Mouse (Mus musculus): ENCODE measurements at regions not wholly inside any gene's neighbourhood (a gene's known extent, or its start where the extent isn't known, plus 50 kb on each side); places are given as distances from the start of the nearest gene placed in this dataset.
"Not testable (repeated sequence)": the region's sequence is repeated elsewhere in the genome, so short reads cannot be mapped to it uniquely, and the experiment has no call there.

DNA sequence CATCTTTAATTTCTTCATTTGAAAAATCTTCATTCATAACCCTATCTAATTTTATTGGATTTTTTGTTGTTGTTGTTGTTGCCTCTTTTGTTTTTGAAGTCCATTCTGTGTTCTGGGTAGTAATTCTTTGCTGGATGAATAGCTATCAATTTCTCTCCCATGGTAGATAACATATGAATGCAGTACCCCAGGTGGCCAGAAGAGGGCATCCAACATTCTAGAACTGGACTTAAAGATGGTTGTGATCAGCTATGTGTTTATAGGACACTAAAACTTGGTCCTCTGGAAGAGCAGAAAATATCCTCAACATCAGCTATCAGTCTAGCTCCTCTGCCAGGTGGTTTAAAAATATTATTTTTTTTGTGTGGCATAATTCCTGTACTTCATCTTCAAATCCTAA lies 73.0 kb downstream of the Prl2c3 start:
- DNase-seq (ENCODE audit: low read depth, low spot score), result peak; percentile 3

DNA sequence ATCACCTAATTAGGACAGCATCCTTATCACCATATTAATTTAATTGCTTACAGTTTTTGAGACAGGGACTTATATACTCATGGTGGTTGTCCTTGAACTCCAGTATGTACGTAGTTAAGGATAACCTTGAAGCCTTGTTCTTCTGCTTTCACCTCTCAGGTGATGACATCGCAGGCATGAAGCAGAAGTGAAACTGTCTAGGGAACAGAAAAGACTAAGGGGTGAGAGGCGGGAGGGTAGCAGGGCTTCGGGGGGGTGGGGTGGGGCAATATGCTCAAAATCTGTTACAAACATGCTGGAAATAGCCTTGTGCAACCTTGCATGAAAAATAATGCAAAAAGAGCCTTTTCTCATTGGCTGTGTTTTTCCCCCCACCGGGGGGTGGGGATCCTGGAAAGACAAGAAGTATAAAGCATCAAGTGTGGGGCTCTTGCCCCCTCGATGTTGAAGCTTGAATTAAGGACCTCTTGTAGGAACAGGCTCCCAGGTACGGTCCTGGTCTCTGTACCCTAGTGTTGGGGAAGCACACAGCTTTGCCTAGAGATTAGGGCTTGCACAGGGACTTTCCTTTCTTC lies 81.8 kb downstream of the Prl2c3 start:
- not testable (repeated sequence) for DNase-seq (ENCODE audit: low read depth, low spot score)

DNA sequence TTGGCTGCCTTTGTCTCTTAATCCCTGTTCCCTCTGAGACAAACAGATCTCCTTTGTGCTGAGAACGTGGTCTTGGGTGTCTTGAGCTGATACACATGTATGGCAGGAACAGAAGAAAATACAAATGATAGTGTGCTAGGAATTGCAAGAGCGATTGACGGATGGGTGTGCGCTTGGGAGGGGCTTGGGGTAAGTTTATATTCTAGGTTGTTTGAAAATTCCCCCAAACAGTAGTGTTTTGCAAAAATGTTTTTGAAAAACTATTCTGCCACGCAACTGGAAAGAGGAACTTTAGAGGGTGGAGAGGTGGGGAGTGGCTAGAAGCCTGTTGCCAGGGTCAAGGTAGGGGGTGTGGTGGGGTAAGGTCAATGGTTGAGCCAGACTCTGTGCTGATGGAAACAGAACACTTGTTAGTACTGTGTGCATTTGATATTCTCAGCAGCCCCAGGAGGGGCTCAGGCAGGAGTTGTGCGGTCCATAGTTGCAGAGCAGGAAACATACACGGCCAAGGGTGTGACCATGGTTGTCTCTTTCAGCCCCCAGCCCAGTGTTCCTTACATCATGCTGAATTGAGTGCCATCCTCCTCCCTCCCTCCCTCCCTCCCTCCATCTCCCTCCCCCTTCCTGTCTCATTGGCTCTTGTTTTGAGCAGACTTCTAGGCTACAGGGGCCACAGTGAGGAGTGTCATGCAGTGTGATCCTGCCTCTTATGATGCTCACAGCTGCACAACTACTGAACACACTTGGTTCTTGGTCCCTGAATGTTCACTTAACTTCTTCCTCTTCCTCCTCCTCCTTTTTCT lies 88.2 kb downstream of the Prl2c3 start:
- no peak for DNase-seq (ENCODE audit: low read depth, low spot score)

DNA sequence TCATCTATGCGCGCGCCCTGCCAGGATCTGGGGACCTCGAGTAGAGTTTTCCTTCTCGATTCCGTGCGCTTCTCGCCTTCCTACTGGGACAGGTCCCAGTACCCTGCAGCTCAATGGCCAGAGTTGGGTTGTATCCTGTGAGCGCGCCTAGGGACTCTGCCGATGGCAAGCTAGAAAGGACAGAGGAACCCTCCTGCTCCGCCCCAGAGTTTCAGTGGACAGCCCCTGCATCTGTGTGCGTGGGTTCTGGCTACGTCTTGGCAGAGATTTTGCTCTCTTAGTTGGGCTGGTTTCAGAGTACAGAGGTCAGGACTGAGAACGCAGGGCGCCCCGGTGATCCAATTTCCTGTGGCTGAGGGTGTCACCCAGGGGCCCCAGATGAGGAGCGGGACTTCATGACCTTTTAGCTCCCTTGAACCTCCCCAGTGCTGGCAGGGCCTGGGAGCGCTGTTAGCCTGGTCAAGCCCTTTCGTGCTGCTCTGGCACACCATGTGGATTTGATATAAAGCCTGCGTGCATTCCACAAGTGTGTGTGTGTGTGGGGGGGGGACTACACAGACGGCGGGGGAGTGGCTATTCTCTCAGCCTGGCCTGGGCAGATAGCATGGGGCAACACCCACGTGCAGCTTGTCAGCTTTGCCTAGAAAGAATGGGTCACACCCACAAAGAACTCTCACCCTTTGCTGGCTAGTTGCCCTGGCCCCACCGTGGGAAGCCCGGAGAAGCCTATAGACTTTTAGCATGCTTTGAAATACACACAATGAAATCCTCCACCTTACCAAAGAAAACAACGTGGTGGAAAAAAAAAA lies 96.9 kb downstream of the Prl2c3 start:
- DNase-seq (ENCODE audit: low read depth, low spot score), result not testable (repeated sequence)

DNA sequence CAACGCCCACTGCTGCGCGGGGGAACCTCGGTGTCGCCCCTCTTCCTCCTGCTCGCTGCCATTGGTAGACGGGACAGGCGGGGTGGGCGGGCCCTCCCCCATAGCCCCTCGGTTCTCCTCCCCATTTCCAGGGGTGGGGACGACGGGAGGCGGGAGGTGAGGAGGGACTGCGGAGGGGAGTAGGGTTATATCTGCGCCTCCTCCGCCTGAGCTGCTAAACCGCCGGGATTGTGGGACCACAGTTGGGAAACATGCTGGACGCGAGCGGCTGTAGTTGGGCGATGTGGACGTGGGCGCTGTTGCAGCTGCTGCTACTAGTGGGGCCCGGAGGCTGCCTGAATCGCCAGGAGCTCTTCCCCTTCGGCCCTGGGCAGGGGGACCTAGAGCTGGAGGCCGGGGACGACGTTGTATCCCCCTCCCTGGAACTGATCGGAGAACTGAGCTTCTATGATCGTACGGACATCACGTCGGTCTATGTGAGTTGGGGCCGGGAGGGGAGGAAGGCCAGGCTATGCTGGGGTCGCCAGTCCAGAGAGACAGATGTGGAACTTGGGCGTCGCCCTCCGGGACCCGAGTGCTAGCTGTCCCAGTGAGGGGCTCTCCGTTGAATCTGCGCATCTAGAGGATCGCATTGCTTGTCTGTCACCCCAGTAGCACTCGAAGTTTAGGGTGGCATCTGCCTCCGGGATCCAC lies 97.6 kb downstream of the Prl2c3 start:
- DNase-seq (ENCODE audit: low read depth, low spot score), result not testable (repeated sequence)

DNA sequence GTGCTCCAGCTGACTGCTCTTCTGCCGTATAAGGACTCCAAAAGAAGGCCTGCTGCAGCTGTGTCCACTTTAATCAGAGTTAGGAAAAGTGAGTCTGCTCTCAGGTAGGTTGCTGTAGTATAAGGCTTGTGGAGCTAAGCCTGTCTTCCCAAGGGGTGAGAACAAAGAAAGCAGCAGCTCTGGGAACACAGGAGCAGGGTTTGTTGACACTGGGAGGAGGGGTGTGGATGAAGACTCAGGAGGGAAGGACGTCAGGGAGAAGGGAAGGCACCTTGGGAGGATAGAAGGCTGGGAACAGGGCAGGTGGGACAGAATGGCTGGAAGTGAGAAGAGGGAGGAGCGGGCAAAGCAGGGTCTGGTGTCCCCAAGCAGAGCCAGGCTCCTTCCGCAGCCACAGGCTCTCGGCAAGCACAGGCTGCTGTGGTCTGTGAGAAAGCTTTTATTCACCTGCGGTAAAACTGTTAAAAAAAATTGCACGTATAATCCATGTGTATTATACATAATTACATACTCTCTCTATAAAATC lies 106.2 kb downstream of the Prl2c3 start:
- DNase-seq (ENCODE audit: low read depth, low spot score), result not testable (repeated sequence)

DNA sequence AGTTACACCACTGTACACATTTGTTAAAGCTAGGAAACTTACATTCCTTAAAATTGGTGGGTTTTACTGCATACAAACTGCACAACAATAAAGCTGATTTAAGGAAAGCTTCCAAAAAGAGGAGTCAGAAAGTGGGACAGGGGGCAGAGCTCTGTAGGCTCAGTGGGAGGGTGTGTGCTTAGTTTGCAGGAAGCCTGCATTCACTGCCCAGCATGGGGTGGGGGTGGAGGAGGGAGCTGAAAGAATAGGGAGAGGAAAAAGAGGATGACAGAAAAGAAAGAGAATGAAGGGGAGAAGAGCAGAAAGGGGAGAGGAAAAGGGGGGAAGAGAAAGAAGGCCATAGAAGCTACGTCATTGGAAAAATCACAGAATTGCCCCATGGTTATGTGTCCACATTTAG lies 111.1 kb downstream of the Prl2c3 start:
- DNase-seq (ENCODE audit: low read depth, low spot score), result not testable (repeated sequence)

DNA sequence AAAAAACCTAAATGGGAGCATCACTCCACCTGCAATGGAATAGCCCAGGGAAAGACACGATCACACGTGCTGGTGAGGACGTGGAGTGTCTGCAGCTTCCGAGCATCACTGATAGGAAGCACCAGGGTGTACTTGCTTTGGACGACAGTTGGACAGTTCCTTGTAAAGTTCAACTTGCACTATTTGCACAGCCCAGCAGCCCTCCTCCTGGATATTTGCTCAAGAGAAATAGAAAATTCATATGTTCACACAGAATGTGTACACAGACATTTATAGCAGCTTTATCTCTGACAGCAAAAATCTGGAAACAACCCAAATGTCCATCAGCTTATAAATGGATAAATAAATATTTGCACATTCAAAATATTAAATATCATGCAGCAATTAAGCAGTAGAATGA lies 111.7 kb downstream of the Prl2c3 start:
- DNase-seq (ENCODE audit: low read depth, low spot score), result not testable (repeated sequence)

DNA sequence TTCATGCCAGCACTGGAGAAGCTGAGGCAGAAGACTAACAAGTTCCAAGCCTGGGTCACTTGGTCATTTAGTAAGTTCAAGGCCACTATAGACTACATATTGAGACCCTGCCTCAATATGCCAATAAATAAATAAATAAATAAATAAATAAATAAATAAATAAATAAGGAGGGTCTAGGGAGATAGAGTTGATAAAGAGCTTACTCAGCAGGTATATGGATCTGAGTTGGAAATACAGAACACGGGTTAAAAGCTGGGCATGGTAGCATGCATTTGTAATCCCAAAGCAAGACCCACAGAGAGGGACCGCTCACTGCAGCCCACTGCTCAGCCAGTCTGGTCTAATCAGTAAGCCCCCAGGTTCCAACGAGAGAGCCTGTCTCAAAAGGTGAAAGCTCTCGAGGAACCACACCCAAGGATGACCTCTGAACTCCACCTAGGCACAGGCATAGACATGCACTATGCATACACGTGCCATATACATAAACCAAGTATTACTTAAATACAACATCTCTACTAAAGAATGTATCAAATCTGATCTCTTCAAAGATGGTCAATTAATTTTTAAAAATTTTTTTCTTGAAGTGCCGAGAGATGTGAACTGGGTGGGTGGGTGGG lies 115.4 kb downstream of the Ero1lb start:
- DNase-seq (ENCODE audit: low read depth, low spot score), result not testable (repeated sequence)

DNA sequence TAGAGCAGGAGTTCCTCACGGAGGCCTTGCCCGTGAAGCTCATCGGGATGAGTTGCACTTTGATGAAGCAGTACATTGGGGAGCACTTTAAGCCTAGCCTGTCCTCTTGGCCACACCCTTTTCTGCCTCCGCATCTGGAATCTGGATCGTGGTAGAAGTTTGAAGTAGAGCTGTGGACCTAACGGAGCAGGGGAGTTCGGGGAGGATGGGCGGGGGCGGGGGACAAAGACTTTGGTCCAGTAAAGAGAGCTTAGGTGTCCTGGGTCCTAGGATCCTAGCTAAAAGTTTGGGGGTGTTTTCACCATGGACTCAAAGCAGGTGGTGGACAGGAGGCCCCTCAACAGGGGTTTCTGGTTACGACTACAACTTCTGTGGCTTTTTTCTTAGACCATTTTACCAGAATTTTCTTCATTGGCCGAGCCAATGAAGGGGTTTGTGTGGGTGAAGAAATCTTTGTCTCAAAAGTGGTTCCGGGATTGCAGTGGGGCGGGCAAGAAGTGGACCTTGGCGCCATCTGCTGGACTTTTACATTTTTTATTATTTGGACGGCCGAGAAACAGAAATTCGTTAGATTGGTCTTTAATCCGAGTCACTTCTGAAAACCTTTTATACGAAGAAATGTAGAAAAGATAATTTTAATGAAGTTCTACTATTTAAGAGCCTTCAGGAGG lies 114.7 kb downstream of the Ero1lb start:
- peak; percentile 25 for DNase-seq (ENCODE audit: low read depth, low spot score)

DNA sequence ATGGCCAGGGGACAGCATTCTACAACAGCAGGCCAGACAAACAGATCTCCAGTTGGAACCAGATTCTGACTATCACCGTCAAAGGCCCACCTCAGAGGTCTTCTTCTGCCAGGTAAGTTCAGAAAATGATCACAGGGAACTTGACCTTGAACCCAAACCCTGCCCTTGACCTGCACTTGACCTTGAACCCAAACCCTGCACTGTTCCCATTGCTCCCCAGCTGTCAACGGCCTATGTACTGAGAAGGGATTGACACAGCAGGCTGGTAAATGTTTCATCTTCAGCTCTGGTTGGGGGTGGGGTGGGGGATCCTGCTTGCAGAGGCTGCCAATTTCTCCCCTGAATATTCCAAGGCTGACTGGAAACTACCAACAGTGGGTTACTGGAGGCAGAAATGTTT lies 111.7 kb downstream of the Ero1lb start:
- DNase-seq (ENCODE audit: low read depth, low spot score), result no peak

DNA sequence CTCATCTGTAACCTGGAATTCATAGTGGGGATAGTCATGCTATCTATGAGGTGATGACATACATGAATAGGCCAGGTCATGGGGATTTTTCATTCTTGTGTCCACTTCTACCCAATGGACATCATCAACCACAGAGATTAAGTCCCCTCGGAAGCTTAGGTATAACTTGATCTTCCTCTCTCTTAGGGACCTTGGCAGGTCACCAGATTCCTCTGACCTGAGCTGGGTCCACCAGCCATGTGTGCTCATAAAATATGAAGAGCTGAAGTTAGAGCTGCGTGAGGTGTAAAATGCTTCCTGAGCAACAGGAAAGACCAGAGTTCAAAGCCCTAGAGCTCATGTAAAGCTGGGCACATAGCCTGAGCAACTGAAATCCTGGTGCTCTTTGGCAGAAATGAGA lies 105.3 kb downstream of the Ero1lb start:
- not testable (repeated sequence) for DNase-seq (ENCODE audit: low read depth, low spot score)

DNA sequence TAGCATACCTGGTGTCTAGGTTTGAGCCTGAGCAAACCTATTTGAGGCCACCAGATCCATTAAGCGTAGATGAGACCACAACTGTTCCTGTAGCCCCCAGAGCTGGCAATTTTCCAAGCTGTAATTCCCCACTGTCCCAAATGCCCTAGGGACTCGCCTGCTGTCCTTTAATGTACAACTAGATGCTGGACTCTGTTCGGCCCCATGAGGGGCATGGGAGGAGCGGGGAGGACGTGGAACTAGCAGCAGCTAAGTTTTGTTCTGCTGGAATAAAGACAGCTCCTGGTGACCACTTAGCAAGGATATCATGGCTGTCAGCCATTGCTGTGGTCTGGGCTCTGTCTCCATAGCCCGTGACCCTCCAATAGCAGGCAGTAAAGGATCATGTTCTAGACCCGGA lies 103.1 kb downstream of the Ero1lb start:
- not testable (repeated sequence) for DNase-seq (ENCODE audit: low read depth, low spot score)

DNA sequence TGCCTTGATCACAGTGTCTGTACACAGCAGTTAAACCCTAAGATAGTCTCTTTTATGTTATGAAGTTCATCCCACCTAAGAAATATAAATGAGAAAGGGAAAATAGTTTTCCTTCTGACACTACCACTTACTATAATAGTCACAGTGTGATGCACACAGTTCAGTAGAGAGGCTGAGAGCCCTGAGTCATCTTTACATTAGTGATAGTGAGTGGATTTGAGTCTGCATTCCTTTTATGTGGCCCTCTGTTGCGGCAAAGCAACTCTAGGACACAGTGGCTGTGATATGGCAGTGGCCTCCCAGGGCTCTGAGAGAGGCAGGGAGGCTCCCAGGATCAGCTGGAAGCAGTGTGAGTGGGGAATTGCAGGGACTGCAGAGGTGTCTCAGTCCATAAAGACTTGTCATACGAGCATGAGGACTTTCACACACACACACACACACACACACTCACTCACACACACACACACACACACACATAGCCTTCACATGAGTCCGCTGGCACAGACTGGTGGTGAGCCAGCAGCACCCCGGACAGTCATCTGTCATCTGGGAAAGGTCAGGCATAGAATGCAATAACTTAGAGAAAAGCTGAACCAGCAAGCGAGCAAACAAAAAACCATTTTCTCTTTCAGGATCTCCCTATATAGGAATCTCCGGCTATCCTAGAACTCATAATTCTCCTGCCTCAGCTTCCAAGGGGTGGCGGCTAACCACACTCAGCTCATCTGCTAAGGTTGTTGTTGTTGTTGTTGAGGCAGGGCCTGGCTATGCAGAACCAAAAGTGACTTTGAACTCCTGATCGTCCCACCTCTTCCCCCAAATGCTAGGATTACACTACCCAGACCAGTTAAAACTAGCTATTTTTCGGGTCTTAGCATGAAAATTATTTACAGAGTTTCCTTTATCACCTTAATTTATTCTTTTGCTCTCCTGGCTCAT lies 102.3 kb downstream of the Ero1lb start:
- DNase-seq (ENCODE audit: low read depth, low spot score), result not testable (repeated sequence)

DNA sequence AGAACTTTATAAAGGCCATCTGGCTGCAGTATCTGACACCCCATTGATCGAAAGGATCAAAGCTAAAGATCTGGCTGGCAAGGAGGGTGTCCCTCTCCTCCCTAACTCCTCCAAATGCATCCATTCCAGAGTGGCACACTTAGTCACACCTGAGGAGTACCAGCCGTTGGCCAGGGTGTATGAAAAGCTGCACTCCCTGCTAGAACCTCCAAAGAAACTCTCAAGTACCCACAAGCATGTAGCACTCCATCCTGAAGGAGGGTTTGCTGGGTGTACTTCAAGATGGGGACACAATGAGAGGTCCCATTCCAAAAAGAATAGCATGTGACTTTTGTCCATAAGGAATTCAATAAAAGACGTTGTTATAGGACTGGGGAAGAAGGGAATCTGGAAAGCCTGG lies 100.4 kb downstream of the Ero1lb start:
- not testable (repeated sequence) for DNase-seq (ENCODE audit: low read depth, low spot score)

Data from retina, postnatal 7 days (tissue).